Mouse (Mus musculus) hindbrain, postnatal 0 days (tissue): Measurements from ENCODE around the gene Aldh9a1. TPM values are rescaled to one million over a fixed set of nuclear protein-coding genes. Genes with fewer than 3 reads are reported as not detected.

Experiments
- ATAC-seq: fragments of 200-750 bp; cut with Nextera tagmentation; 2 replicates; pipeline ENCODE4 v1.8.0; 2017; ENCODE audit warnings: mild to moderate bottlenecking, moderate TSS enrichment, moderate library complexity
- DNase-seq: peaks from one replicate; pipeline ENCODE4 v3.0.0-alpha.2; 2015; ENCODE audit warnings: low spot score
- H3K27ac ChIP-seq: fragments of 300-500 bp; sonication (generic); 2 replicates; pipeline ENCODE4 v1.5.1; 2014; ENCODE audit warnings: mild to moderate bottlenecking
- H3K27me3 ChIP-seq: fragments of 300-500 bp; sonication (generic); 2 replicates; pipeline ENCODE4 v1.6.1; 2014; ENCODE audit warnings: low read length, mixed read lengths; ENCODE audit not compliant: insufficient read depth
- H3K36me3 ChIP-seq: fragments of 300-500 bp; sonication (generic); 2 replicates; pipeline ENCODE4 v1.6.1; 2014; ENCODE audit warnings: low read length, mixed read lengths; ENCODE audit not compliant: insufficient read depth
- H3K4me1 ChIP-seq: fragments of 300-500 bp; sonication (generic); 2 replicates; pipeline ENCODE4 v1.6.1; 2014; ENCODE audit warnings: antibody characterized with exemption, low read length, mixed read lengths; ENCODE audit not compliant: insufficient read depth
- H3K4me2 ChIP-seq: fragments of 300-500 bp; sonication (generic); 2 replicates; pipeline ENCODE4 v1.6.1; 2014; ENCODE audit warnings: low read depth, mild to moderate bottlenecking, low read length, moderate library complexity, mixed read lengths
- H3K4me3 ChIP-seq: fragments of 300-500 bp; sonication (generic); 2 replicates; pipeline ENCODE4 v1.5.1; 2014; ENCODE audit warnings: low read length
- H3K9ac ChIP-seq: fragments of 300-500 bp; sonication (generic); replicated peaks from 2 replicates; pipeline ENCODE4 v1.6.1; 2014; ENCODE audit warnings: mild to moderate bottlenecking, low read length, moderate library complexity, mixed read lengths
- H3K9me3 ChIP-seq: fragments of 300-500 bp; sonication (generic); 2 replicates; pipeline ENCODE4 v1.6.1; 2016; ENCODE audit warnings: low read length, mixed read lengths
- CTCF ChIP-seq: IDR thresholded peaks from 2 replicates; pipeline ENCODE4 v1.5.1; 2016; ENCODE audit warnings: antibody characterized with exemption, control low read depth, low read depth
- WGBS: fragments of 180-500 bp; shearing (Covaris S2); extraction: QIAGEN DNeasy Blood & Tissue Kit; methylation state at CpG from one replicate; pipeline ENCODE4 v1.1.7; 2014; 5-methylcytosine and 5-hydroxymethylcytosine counted together
- polyA plus RNA-seq: library from polyadenylated mRNA; unstranded; fragments of >200 nt; fragmentation: Nextera tagmentation; extraction: Ambion mirVana; gene quantifications from 2 replicates; pipeline ENCODE4 v1.2.1, GENCODE M21; 2015
- total RNA-seq: library from RNA; depleted of rRNA; stranded (reverse); fragments of >200 nt; gene quantifications from 2 replicates; pipeline ENCODE4 v1.2.3, GENCODE M21; 2014

The Aldh9a1 gene
- total and polyA plus RNA-seq, 2 experiments from 2014 or later: 11.6 to 44.2 TPM

- no peak for TF ChIP-seq CTCF
These were observed 16.0 kb downstream of the Aldh9a1 start for GRCm38 (mm10) chr1:167365808-167366207.

GRCm38 (mm10) chr1:167366621-167367020 is 16.8 kb downstream of the Aldh9a1 start:
- Histone ChIP-seq H3K4me1 (no peaks in the 10 kb centered on the region), H3K4me2 (no peak overlapping the region), H3K27me3 (no peaks in the 10 kb centered on the region), H3K9ac (no peak overlapping the region), H3K4me3 (no peak overlapping the region), H3K27ac (no peak overlapping the region), H3K9me3 (no peaks in the 10 kb centered on the region), H3K36me3 (peaks cover 15% of the 10 kb centered on the region)
- no peak for TF ChIP-seq CTCF
- DNase-seq (no peak), ATAC-seq (no peak)
- 93% methylated on average over 6 of the region's 6 CpGs for WGBS

More at GRCm38 (mm10) chr1:167365808-167366207, 16.0 kb downstream of the Aldh9a1 start:
- WGBS: 91% methylated on average over 7 of the region's 7 CpGs
- no peaks in the 10 kb centered on the region for H3K4me1 ChIP-seq
- H3K4me3 ChIP-seq: no peak overlapping the region
- H3K36me3 ChIP-seq: peaks cover 19% of the 10 kb centered on the region
- H3K27me3 ChIP-seq: no peaks in the 10 kb centered on the region
- DNase-seq: no peak
- no peak overlapping the region for H3K27ac ChIP-seq
- H3K9ac ChIP-seq: no peak overlapping the region
- no peak overlapping the region for H3K4me2 ChIP-seq
- no peak for ATAC-seq
- H3K9me3 ChIP-seq: no peaks in the 10 kb centered on the region

- Histone ChIP-seq H3K27me3 (no peaks in the 10 kb centered on the region), H3K36me3 (peaks cover 17% of the 10 kb centered on the region), H3K4me1 (no peaks in the 10 kb centered on the region), H3K27ac (no peak overlapping the region), H3K4me3 (no peak overlapping the region), H3K9me3 (no peaks in the 10 kb centered on the region), H3K4me2 (no peak overlapping the region), H3K9ac (no peak overlapping the region)
- DNase-seq (no peak), ATAC-seq (no peak)
- TF ChIP-seq CTCF: no peak
- 94% methylated on average over 4 of the region's 4 CpGs for WGBS
These were observed 18.2 kb downstream of the Aldh9a1 start for GRCm38 (mm10) chr1:167368018-167368417.

- ATAC-seq: no peak
- no peaks in the 10 kb centered on the region for H3K9me3 ChIP-seq
- H3K4me2 ChIP-seq: no peak overlapping the region
- no peak overlapping the region for H3K9ac ChIP-seq
- no peaks in the 10 kb centered on the region for H3K27me3 ChIP-seq
- no peak for DNase-seq
- no peak overlapping the region for H3K4me3 ChIP-seq
- TF ChIP-seq CTCF: no peak
- no peaks in the 10 kb centered on the region for H3K4me1 ChIP-seq
- H3K27ac ChIP-seq: no peak overlapping the region
- peaks cover 17% of the 10 kb centered on the region for H3K36me3 ChIP-seq
- WGBS: 79% methylated on average over 7 of the region's 7 CpGs
These were observed 18.7 kb downstream of the Aldh9a1 start for GRCm38 (mm10) chr1:167368513-167368912.

- WGBS: 15% methylated on average over 7 of the region's 7 CpGs
- no peaks in the 10 kb centered on the region for H3K9me3 ChIP-seq
- DNase-seq (peak; percentile 87), ATAC-seq (peak; percentile 63)
- no peaks in the 10 kb centered on the region for H3K27me3 ChIP-seq
- peak; percentile 92 for TF ChIP-seq CTCF
- H3K4me3 ChIP-seq: no peak overlapping the region
- no peak overlapping the region for H3K27ac ChIP-seq
- H3K9ac ChIP-seq: no peak overlapping the region
- peaks cover 17% of the 10 kb centered on the region for H3K36me3 ChIP-seq
- H3K4me2 ChIP-seq: no peak overlapping the region
- no peaks in the 10 kb centered on the region for H3K4me1 ChIP-seq
These were observed 20.1 kb downstream of the Aldh9a1 start for GRCm38 (mm10) chr1:167369905-167370304.

- Histone ChIP-seq H3K9ac (no peak overlapping the region), H3K27ac (no peak overlapping the region), H3K4me3 (no peak overlapping the region), H3K36me3 (peaks cover 14% of the 10 kb centered on the region), H3K4me1 (no peaks in the 10 kb centered on the region), H3K4me2 (no peak overlapping the region), H3K9me3 (no peaks in the 10 kb centered on the region), H3K27me3 (no peaks in the 10 kb centered on the region)
- DNase-seq (no peak), ATAC-seq (no peak)
- no peak for TF ChIP-seq CTCF
- 93% methylated on average over 7 of the region's 7 CpGs for WGBS
These were observed 22.9 kb downstream of the Aldh9a1 start for GRCm38 (mm10) chr1:167372739-167373138.

GRCm38 (mm10) chr1:167374003-167374784 is 24.4 kb downstream of the Aldh9a1 start:
- peaks cover 10% of the 10 kb centered on the region; the same call in 1 of the 2 replicates for H3K36me3 ChIP-seq
- no peak for TF ChIP-seq CTCF
- DNase-seq: no peak
- H3K27me3 ChIP-seq: no peaks in the 10 kb centered on the region
- H3K9ac ChIP-seq: no peak overlapping the region
- no peak overlapping the region for H3K4me2 ChIP-seq
- WGBS: 30% methylated on average over 15 of the region's 15 CpGs
- no peak overlapping the region for H3K4me3 ChIP-seq
- H3K4me1 ChIP-seq: no peaks in the 10 kb centered on the region
- no peak overlapping the region for H3K27ac ChIP-seq
- H3K9me3 ChIP-seq: no peaks in the 10 kb centered on the region
- ATAC-seq: no peak
